Mouse (Mus musculus) G1E (cell line): ENCODE results near the gene Rpl38.

Experiments
- CTCF ChIP-seq: IDR thresholded peaks from 2 replicates; pipeline ENCODE4 v1.5.1; 2012; ENCODE audit warnings: low read depth, low read length, inconsistent platforms, mixed read lengths
- GATA1 ChIP-seq: IDR thresholded peaks from 2 replicates; pipeline ENCODE4 v1.6.1; 2012; ENCODE audit warnings: borderline replicate concordance, low read length, inconsistent platforms, mixed read lengths
- GATA2 ChIP-seq: IDR thresholded peaks from 2 replicates; pipeline ENCODE4 v1.6.1; 2012; ENCODE audit warnings: low read depth, low read length, inconsistent platforms, borderline replicate concordance
- POLR2AphosphoS5 ChIP-seq: IDR thresholded peaks from 2 replicates; pipeline ENCODE4 v1.6.1; 2012; ENCODE audit warnings: low read depth, low read length, inconsistent platforms; ENCODE audit not compliant: insufficient replicate concordance
- TAL1 ChIP-seq: conservative IDR thresholded peaks from 2 replicates; pipeline ENCODE4 v1.6.1; 2012; ENCODE audit warnings: low read depth, low read length, inconsistent platforms, mixed read lengths

DNA sequence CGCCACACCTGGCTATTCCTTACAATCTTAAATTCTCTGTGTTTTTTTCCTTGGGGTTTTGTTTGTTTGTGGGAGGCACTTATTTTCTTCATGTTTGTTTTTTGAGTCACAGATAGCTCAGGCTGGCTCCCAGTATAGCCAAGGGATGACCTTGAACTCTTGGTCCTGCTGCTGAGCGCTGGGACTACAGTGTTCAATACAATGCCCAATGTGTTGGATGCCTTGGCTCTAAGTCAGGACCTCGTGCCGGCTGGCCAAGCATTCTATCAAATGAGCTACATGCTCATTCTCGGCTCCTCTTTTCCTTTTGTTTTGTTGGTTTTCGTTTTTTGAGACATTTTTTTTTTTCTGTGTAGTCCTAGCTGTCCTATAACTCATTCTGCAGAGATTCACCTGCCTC is 25.1 kb downstream of the Rpl38 start:
- TF ChIP-seq CTCF (no peak), POLR2AphosphoS5 (no peak), GATA1 (no peak), TAL1 (no peak), GATA2 (no peak)
